Mouse (Mus musculus) MEL (cell line): ENCODE data around the gene St3gal2.

Experiments used
- CTCF ChIP-seq, 3 experiments: IDR thresholded peaks in 2 of 3; conservative IDR thresholded peaks in 1 of 3; 2 replicates each; pipeline ENCODE4 v1.5.1; 2011 to 2012; ENCODE audit warnings: low read length in 3 of 3, low read depth in 2 of 3, mild to moderate bottlenecking in 2 of 3, improper control_type of control experiment in 1 of 3, inconsistent platforms in 1 of 3, mixed read lengths in 1 of 3, moderate library complexity in 1 of 3; ENCODE audit not compliant: control insufficient read depth in 1 of 3, insufficient read depth in 1 of 3, poor library complexity in 1 of 3, severe bottlenecking in 1 of 3
- EP300 ChIP-seq, 2 experiments: IDR thresholded peaks; 2 replicates each; pipeline ENCODE4 v1.6.1; 2011; ENCODE audit warnings: improper control_type of control experiment in 2 of 2, low read length in 2 of 2, low read depth in 1 of 2, mild to moderate bottlenecking in 1 of 2
- ETS1 ChIP-seq: IDR thresholded peaks from 2 replicates; pipeline ENCODE4 v1.6.1; 2012; ENCODE audit warnings: low read depth, mild to moderate bottlenecking, inconsistent platforms, low read length, improper control_type of control experiment, moderate library complexity
- GATA1 ChIP-seq: IDR thresholded peaks from 2 replicates; pipeline ENCODE4 v1.6.1; 2011; ENCODE audit warnings: low read depth, low read length, improper control_type of control experiment
- HCFC1 ChIP-seq: IDR thresholded peaks from 2 replicates; pipeline ENCODE4 v1.6.1; 2012; ENCODE audit warnings: low read depth, mild to moderate bottlenecking, inconsistent platforms, low read length, improper control_type of control experiment, moderate library complexity
- JUND ChIP-seq: IDR thresholded peaks from 2 replicates; pipeline ENCODE4 v1.6.1; 2011; ENCODE audit warnings: low read depth, mild to moderate bottlenecking, improper control_type of control experiment, low read length
- MAZ ChIP-seq: IDR thresholded peaks from 2 replicates; pipeline ENCODE4 v1.6.1; 2012; ENCODE audit warnings: low read depth, mild to moderate bottlenecking, inconsistent platforms, low read length, improper control_type of control experiment
- NELFE ChIP-seq: IDR thresholded peaks from 2 replicates; pipeline ENCODE4 v1.6.1; 2011; ENCODE audit warnings: low read depth, low read length, improper control_type of control experiment
- SIN3A ChIP-seq: IDR thresholded peaks from 2 replicates; pipeline ENCODE4 v1.6.1; 2012; ENCODE audit warnings: low read length, improper control_type of control experiment, inconsistent platforms
- SMC3 ChIP-seq: IDR thresholded peaks from 2 replicates; pipeline ENCODE4 v1.6.1; 2011; ENCODE audit warnings: low read depth, low read length, improper control_type of control experiment
- TAL1 ChIP-seq: IDR thresholded peaks from 2 replicates; pipeline ENCODE4 v1.6.1; 2012; ENCODE audit warnings: mild to moderate bottlenecking, inconsistent platforms, low read length, moderate library complexity, mixed read lengths
- TCF12 ChIP-seq: IDR thresholded peaks from 2 replicates; pipeline ENCODE4 v1.6.1; 2014; ENCODE audit warnings: low read depth, mild to moderate bottlenecking, inconsistent platforms, low read length, improper control_type of control experiment, moderate library complexity
- ZC3H11A ChIP-seq: IDR thresholded peaks from 2 replicates; pipeline ENCODE4 v1.6.1; 2012; ENCODE audit warnings: low read depth, mild to moderate bottlenecking, inconsistent platforms, low read length, improper control_type of control experiment
- ZMIZ1 ChIP-seq: IDR thresholded peaks from 2 replicates; pipeline ENCODE4 v1.6.1; 2012; ENCODE audit warnings: low read depth, mild to moderate bottlenecking, inconsistent platforms, low read length, improper control_type of control experiment, moderate library complexity

DNA sequence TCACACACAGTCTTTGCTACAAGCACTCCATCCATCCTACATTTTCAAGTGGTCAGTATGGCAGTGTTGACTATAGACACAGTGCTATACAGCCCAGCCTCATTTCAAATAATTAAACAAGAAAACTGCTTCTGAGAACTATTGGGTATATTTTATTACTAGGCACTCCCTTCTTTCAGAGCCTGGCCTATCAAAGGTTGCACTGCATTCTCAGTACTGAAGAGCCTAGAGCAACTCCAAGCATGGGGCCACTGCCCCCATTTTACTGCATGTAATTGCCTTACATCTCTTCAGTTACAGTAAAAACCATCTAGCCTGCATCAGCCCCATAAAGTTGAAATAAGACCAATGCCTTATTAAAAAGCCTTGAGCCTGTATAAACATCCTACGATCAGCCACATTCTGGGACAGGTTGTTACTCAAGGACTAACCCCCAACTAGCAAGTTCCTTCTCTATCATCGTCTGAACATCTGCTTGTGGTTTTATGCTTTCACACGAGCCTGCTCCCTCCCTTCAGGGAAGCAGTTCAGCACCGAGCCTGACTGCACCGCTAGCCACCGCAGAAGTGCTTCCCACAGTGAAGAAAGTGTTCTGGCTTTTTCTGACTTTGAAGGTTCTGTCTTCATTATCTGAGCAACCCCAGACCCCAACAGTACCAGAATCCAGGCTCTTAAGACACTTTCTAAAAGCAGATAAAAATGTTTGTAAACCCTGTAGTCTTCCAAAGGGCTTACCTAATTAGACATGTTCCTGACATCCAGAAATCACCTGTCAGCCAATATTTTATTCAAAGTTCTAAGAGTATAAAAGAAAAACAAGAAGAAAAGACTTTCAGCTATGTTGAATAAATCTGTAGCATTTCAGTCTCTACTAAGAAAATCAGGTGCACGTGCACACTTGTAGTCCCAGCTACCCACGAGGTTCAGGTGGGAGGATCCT lies 68.4 kb downstream of the St3gal2 start:
- TF ChIP-seq JUND: peak; percentile 74; the same call in 1 of the 2 replicates
- TF ChIP-seq GATA1: peak; percentile 93
- TF ChIP-seq ETS1: peak; percentile 93
- peak; percentile 96 for TF ChIP-seq EP300 (IDR thresholded peaks at IDR 0.05; ENCODE audit: low read depth in 1 of 2, low read length in 2 of 2)
- peak; percentile 28; the same call in 1 of the 2 replicates for TF ChIP-seq SMC3
- peak; percentile 36; the same call in 1 of the 2 replicates for TF ChIP-seq ZMIZ1
- peak; percentile 94 for TF ChIP-seq MAZ
- TF ChIP-seq CTCF (IDR thresholded peaks at IDR 0.05 in 2 of 3, conservative IDR thresholded peaks at IDR 0.05 in 1 of 3; ENCODE audit: control insufficient read depth in 1 of 3, insufficient read depth in 1 of 3, low read depth in 2 of 3, low read length in 3 of 3, poor library complexity in 1 of 3, severe bottlenecking in 1 of 3): no peak
- TF ChIP-seq SIN3A: peak; percentile 96
- TF ChIP-seq TCF12: peak; percentile 98
- peak; percentile 28 for TF ChIP-seq ZC3H11A
- peak; percentile 99 for TF ChIP-seq TAL1
- no peak for TF ChIP-seq NELFE
- peak; percentile 64 for TF ChIP-seq HCFC1
